Mouse (Mus musculus): Measurements from ENCODE around the gene Zscan4-ps2. TPM values are rescaled to one million over a fixed set of nuclear protein-coding genes. Genes with fewer than 3 reads are reported as not detected.
"Not testable (repeated sequence)": the region's sequence is repeated elsewhere in the genome, so short reads cannot be mapped to it uniquely, and the experiment has no call there.

Zscan4-ps2 gene
- polyA plus RNA-seq (2015; fragmentation: Nextera tagmentation; extraction: Ambion mirVana): not detected in 2 replicates

GRCm38 (mm10) chr7:11514010-11514409 lies at the start of gene Zscan4-ps2:
Gene Zscan4-ps2, plus strand, starts transcription at chr7:11514310.
- not testable (repeated sequence) for ATAC-seq (ENCODE audit: low FRiP score, low TSS enrichment); DNase-seq (ENCODE audit: low spot score); H3K27me3 ChIP-seq (ENCODE audit: control insufficient read depth, insufficient read depth, low read length); H3K36me3 ChIP-seq (ENCODE audit: control insufficient read depth, insufficient read depth, low read length); H3K4me1 ChIP-seq (replicated peaks; ENCODE audit: control insufficient read depth, insufficient read depth); H3K4me2 ChIP-seq (replicated peaks; ENCODE audit: low read depth); H3K9ac ChIP-seq (ENCODE audit: low read length); H3K4me3 ChIP-seq (ENCODE audit: low read depth, low read length); H3K9me3 ChIP-seq (ENCODE audit: control insufficient read depth, low read length); H3K27ac ChIP-seq (replicated peaks)
- WGBS: 96% methylated on average over 1 of the region's 1 CpGs

Other genes starting within 250 kb of the Zscan4-ps2 start
- not detected in 2 replicates for gene Zscan4e, start 203.6 kb upstream of the Zscan4-ps2 start, polyA plus RNA-seq (2015; fragmentation: Nextera tagmentation; extraction: Ambion mirVana)
- gene Zscan4f, start 116.4 kb upstream of the Zscan4-ps2 start, polyA plus RNA-seq (2015; fragmentation: Nextera tagmentation; extraction: Ambion mirVana): not detected in 2 replicates
- not detected in 2 replicates for gene Zscan4-ps3, start 95.0 kb downstream of the Zscan4-ps2 start, polyA plus RNA-seq (2015; fragmentation: Nextera tagmentation; extraction: Ambion mirVana)
- gene Vmn1r72, start 165.8 kb downstream of the Zscan4-ps2 start, polyA plus RNA-seq (2015; fragmentation: Nextera tagmentation; extraction: Ambion mirVana): not detected in 2 replicates
- gene Vmn1r73, start 216.0 kb downstream of the Zscan4-ps2 start, polyA plus RNA-seq (2015; fragmentation: Nextera tagmentation; extraction: Ambion mirVana): not detected in 2 replicates